Mouse (Mus musculus) right cerebral cortex, postnatal 25 days (tissue): ENCODE results near the gene Qsox2.

Experiments
- DNase-seq: peaks from one replicate; pipeline ENCODE4 v3.0.0; 2022

The Qsox2 gene

GRCm38 (mm10) chr2:26214526-26214925, 22.8 kb downstream of the Qsox2 start:
- DNase-seq = no peak

DNA sequence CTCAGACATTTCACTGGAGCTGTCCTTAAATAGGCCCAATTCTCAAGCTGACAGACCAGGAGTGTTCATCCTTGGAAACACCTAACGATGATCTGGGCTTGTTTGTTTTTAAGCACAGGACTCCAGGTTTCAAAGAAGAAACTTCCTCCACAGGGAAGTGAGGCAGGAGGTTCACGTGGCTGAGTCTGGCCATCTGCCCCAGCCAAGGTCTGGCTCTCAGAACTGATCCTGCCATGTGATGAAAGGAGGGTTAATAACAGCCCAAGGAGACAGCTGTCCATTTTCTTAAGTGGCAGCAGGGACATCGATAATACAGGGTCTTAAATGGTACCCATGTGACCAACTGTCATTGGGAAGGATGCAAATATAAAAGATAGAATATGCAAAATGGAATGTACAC, 27.8 kb downstream of the Qsox2 start:
- DNase-seq = no peak

- no peak for DNase-seq
Observed at GRCm38 (mm10) chr2:26208126-26208789, 29.1 kb downstream of the Qsox2 start, which contains the start of gene Lhx3. TSS of gene Lhx3 (minus strand) at chr2:26208289.

- no peak for DNase-seq
Observed at GRCm38 (mm10) chr2:26207559-26207958, 29.8 kb downstream of the Qsox2 start.

- no peak for DNase-seq
Observed at GRCm38 (mm10) chr2:26205761-26206160, 31.6 kb downstream of the Qsox2 start.

- DNase-seq = no peak
Observed at GRCm38 (mm10) chr2:26205126-26205525, 32.2 kb downstream of the Qsox2 start.

DNA sequence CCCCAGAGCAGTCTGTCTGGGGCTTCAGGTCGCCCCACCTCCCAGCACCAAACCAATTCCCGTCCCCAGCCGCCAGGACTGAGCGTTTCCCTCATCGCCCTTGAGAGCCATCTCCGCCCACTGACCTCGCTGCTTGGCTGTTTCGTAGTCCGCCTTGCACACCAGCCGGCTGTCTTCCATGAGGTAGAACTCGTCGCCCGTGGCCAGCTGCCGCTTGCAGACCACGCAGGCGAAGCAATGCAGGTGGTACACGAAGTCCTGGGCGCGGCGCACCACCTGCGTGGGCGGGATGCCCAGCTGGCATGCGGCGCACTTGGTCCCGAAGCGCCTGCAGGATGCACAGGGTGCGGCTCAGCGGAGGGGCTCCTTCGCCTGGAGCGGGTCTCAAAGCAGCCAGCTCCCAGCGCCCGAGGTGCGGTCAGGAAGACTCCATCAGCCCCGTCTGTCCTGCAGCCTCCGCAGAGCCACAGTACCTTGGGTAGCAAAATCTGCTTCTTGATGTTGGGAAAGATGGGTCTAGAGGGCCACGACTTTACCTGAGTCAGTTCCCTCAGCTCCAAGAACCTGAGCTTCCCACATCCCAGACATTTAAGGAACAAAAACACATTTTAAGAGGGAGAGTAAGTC, 34.4 kb downstream of the Qsox2 start:
- peak; percentile 39 for DNase-seq

- no peak for DNase-seq
Observed at GRCm38 (mm10) chr2:26201926-26202848, 35.1 kb downstream of the Qsox2 start.

GRCm38 (mm10) chr2:26198488-26198887, 38.8 kb downstream of the Qsox2 start:
- no peak for DNase-seq

GRCm38 (mm10) chr2:26194552-26195339, 42.6 kb downstream of the Qsox2 start:
- DNase-seq = no peak

- DNase-seq = no peak
Observed at GRCm38 (mm10) chr2:26188517-26188916, 48.8 kb downstream of the Qsox2 start.

DNA sequence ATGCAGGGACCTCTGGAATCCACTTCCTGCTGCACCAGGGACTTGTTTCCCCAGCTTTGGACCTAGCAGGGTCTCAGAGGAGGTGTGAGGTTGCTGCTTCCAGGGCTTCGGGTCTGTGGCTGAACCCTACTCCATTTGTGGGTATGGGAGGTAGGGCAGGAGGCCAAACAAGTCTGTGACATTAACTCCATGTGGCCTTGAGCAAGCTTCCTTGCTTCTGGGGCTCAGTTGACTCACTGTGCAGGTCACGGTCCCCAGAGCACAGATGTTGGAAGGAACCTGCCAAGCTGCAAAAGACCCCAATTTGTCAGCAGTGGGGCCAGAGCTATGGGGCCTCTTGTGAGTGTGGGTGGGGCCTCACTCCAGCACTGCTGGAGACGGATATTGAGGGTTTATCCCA, 53.0 kb downstream of the Qsox2 start:
- no peak for DNase-seq

DNA sequence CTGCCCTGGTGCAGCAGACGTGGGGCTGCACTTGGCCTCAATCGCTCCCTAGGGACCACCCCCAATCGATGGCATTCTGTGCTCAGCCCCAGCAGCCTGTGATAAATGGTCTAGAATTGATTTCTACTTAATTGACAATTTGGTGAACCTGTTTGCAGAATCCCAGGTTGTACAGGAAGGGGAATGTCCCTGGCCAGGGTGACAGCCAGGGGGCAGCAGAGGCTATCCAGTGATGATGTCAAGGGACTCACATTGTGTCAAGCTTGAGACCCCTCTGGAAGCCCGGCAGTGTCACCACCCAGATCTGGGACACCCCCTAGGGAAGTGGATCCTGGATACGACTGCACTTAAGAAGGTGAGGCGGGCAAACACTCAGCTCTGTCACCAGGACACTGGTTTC, 54.7 kb downstream of the Qsox2 start:
- no peak for DNase-seq

GRCm38 (mm10) chr2:26177189-26177588, 60.1 kb downstream of the Qsox2 start:
- DNase-seq = no peak

DNA sequence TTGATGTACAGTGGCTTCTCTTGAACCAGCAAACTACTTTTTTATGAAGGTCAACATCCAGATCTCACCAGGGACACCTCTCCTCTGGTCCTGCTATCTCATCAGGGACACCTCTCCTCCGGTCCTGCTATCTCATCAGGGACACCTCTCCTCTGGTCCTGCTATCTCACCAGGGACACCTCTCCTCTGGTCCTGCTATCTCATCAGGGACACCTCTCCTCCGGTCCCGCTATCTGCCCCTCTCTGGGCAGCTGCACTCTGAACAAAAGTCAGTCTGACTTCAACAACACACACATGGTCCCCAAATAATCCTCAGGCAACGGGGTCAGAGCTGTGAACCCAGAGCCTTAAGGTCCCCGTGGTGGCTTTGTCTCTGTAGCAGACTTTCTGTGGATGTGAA, 60.6 kb downstream of the Qsox2 start:
- DNase-seq = no peak

DNA sequence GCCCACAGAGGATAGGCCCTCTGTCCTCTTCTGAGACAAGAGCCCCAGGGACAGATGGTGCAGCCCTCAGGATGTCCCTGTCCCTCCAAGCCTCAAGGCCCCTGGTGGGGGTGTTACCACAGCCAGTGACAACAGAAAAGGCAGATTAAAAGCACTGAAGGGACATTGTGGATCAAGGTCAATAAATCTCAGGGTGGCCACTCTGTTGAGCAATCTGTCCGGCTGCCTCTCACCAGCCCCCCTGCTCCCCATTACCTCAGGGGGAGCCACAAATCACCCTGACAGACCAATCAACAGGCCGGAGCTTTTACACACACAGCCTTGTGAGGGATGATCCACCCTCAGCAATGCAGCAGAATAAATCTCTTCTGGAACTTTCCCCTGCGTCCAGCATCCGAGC, 62.1 kb downstream of the Qsox2 start:
- DNase-seq = no peak

DNA sequence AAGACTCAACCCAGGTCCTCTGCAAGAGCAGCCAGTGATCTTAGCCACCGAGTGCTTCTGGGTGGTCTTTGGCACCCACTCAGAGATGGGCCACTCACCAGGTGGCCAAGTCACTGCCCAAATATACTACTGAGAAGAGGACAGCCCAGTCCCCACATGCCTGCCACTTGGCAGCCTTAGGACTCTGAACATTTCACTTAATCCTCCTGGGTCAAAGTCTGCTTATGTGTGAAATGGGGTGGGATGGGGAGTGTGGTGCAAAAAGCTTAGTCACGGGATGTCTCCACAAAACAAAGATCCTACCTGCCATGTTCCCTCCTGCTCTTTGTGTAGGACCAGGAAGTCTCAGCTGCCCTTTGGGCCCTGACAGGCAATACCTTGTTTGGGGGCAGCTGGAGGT, 65.2 kb downstream of the Qsox2 start:
- no peak for DNase-seq

GRCm38 (mm10) chr2:26170376-26170775, 66.9 kb downstream of the Qsox2 start:
- DNase-seq = no peak

DNA sequence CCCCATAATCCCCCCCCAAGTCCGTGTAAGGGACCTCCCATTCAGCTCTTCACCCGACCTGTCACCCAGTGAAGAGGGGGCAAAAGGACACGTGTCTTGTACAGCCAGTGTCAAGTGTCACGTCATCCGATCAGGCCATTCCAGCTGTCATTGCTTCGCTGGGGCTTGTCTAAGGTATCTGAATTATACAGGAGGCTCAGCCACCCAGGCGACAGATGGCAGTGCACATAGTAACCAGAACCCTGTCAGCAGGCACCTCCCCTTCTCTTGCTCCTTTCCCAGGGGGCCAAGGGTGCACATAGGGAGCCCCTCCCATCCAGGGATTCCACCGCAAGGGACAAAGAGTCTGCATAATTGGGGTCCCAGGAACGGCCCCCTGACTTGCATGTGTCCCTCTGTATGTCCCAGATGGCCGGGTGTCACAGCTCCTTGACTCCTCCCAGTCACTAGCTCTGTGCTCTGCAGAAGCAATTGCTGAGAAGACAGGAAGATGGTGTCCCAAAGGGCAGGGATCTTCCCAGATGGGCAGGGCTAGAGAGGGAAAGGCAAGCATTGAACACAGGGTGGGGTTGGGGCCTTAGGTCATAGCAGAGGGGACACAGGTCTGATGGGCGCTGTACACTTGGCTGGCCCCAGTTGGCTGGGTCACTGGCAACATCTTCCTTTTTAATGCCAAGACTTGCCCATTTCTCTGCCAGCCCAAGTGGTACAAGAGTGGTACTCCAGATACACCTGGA, 68.3 kb downstream of the Qsox2 start:
- DNase-seq = no peak

GRCm38 (mm10) chr2:26166890-26167289, 70.4 kb downstream of the Qsox2 start:
- no peak for DNase-seq
